Mouse (Mus musculus) heart, postnatal 4 days (tissue): Measurements from ENCODE around the gene Tmem151b. TPM values are rescaled to one million over a fixed set of nuclear protein-coding genes. Genes with fewer than 3 reads are reported as not detected.

Experiments used
- DNase-seq: peaks from one replicate; pipeline ENCODE4 v3.0.0; 2021
- total RNA-seq, 2 experiments: library from RNA; stranded (reverse); gene quantifications; 2 replicates each; pipeline ENCODE4 v1.2.3; 2021

Tmem151b gene
- total RNA-seq, 2 experiments from 2014 or later, result 0.20 to 0.24 TPM

DNA sequence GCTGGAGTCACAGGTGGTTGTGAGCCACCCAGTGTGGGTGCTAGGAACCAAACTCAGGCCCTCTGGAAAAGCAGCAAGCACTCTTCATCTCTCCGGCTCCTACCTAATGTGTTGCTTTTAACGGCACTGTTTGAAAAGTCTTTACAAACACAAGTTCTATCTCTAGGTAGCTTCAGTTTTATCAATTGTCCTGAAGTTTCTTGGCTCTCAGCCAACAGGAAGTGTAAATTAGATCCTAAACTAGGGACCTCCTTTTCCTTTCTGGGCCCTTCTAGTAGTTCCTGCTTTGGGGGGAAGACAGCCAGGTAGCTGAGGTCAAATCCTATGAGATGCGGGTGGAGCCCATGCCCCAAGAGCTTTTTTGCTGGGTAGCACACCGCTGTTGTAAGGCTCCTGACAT lies 38.6 kb downstream of the Tmem151b start:
- DNase-seq, result no peak

DNA sequence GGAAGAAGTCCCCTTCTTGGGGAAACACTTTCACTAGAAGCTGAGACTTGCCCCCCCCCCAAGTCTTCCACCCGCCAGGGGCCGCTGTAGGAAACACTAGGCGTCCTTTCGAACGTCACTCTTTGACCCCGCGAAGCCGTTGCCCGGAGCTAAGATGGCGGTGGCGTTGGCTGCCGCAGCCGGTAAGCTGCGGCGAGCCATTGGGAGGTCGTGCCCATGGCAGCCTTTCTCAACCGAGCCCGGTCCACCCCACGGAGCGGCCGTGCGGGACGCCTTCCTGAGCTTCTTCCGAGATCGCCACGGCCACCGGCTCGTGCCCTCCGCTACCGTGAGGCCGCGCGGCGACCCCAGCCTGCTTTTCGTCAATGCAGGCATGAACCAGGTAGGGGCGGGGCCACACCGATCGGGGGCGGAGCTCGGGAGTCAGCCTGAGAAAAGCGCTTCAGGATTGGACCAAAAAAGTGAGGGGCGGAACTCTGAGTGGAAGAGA lies 42.7 kb downstream of the Tmem151b start, which contains the start of gene Aars2:
TSS of gene Aars2 (plus strand) at position 142 of the 490 bp plus-strand sequence.
- peak; percentile 97 for DNase-seq

DNA sequence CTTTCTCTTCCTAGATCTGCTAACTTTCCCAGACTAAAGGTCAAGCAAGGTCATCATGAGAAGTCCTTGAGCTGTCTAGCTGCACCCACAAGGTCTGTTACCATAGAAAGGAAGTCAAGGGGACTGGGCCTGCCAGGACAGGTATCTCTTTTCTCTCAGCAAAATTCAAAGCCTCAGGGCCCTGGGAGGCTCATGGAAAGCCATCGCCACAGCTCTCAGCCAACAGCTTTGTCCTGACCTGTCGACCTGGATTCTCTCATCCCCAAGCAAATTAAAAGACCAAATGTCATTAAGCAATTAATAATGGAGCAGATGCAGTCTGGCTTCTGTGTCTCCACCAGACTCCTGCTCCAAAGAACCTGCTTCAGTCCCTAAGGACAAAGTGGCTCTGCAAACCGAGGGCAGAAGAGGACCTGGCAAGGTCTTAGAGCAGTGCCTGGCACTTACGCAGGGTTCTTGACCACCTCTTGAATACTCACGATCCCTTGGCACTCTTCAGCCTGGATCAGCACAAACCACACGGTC lies 43.5 kb downstream of the Tmem151b start:
- DNase-seq, result no peak

DNA sequence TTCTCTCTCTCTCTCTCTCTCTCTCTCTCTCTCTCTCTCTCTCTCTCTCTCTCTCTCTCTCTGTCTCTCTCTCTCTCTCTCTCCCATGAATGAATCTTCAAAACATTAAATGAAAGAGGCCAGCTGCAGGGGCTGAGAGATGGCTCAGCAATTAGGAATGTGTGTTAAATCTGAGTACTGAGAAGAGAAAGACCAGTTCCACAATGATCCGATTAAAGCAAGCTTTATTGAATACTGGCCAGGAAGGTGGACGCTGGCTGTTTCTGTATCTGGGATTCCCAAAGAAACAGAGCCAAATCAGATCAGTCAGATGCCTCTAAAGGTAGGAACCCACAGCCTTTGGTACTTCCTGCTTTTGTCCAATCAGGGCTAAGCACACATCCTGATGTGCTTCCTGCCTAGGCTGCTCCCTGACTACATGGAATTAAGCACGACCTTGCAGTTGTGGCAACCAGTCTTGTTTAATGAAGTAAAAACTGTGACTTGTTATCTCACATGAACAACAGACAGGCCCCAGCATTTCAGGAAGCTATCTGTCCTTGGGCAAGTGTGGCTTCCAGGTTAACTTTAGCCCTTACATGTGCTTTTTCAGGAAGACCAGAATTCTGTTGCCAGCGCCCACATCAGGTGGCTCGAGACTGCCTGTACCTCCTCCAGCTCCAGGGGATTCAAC lies 46.0 kb downstream of the Tmem151b start:
- no peak for DNase-seq

DNA sequence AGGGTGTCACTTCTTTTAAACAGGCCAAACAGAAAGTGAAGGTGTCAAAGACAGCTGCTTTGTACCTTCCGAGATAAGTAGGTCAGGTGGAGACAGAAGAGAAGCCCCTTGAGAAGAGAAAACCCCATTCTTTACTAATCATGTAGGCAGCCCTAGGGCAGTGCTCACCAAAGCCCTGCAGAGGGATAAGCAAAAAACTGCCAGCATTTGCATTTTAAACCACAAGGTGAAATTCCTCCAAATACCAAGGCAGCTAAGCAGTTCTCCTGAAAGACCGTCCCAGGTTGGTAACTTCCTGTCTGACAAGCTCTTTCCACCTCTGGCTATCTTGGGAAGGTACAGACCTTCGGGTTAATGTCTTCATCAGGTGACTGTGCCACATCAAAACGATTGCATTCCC lies 47.2 kb downstream of the Tmem151b start:
- no peak for DNase-seq

DNA sequence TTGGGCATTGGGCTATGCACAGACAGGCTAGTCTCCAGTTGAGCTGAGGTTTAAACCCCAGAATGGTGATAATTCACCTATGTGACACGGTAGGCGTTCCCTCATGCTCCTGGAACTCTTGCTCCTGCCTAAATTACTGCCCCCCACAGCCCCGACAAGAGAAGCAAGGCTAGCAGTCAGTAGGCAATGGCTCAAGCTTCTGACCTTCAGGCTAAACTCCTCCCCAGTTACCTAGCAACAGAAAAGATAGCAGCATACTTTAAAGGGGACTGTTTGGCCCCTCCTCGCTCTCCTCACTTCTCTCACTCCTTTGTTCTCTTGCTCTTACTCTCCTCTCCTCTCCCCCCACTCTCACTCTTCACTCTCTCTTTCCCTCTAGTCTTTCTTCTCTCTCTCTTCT lies 48.5 kb downstream of the Tmem151b start:
- DNase-seq, result no peak

DNA sequence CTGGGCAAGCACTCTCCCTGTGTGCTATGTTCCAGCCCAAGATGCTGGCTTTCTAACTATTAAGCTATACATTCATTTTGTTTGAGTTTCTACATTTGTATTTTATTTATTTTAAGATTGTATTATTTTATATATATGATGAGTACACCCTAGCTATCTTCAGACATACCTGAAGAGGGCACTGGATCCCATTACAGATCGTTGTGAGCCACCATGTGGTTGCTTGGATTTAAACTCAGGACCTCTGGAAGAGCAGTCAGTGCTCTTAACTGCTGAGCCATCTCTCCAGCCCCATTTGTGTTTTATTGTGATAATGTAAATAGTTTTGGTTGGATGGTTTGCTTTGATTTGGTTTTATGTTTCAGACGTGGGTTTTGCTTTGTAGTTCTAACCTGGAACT lies 50.0 kb downstream of the Tmem151b start:
- no peak for DNase-seq

DNA sequence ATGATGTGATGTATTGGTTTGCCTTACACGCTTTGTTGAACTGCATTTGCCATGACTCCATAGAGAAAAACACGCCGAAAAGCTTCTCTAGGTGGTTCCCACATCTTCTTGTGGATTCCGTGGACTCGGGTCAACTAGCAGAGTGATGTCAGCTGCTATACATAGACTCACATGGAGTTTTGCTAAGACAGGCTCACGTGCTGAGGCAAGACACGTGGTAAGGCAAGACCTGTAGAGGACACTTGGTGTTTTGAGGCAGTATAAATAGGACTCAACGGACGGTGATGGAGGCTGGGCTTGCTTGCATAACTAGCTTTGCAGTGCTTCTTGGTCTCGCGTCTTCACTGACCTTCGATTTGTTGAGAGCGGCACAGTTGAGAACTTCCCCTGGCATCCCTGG lies 51.1 kb downstream of the Tmem151b start:
- DNase-seq, result no peak

DNA sequence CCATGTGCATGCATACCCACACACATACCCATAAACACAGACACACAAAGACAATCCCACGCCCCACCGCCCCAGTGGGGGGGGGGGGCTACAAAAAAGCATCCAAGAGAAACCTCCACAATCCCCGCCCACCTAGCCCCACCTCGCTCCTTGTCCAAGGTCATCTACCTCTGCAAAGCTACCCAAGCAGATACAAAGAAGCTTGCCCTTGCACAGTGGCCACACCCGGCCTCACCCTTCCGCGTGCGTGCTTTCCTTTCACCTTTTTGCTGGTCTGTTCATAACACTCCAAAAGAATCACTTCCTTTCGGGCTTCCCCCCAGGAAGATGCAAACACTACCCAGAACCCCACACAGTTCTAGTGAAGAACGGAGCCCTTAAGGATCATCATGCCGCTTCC lies 54.1 kb downstream of the Tmem151b start:
- DNase-seq, result no peak

Other genes starting within 250 kb of the Tmem151b start
- gene Cdc5l, start 115.9 kb downstream of the Tmem151b start, total RNA-seq, result 10 to 100 TPM; 52.4 to 54.4 TPM
- gene Spats1, start 74.3 kb downstream of the Tmem151b start, total RNA-seq, result under 1 TPM; 0.71 to 0.92 TPM
- 10 to 100 TPM; 21.5 to 21.9 TPM for gene Aars2, start 42.8 kb downstream of the Tmem151b start, total RNA-seq
- not detected for gene Tcte1, start 26.2 kb downstream of the Tmem151b start, total RNA-seq
- 1 to 10 TPM; 1.5 to 1.9 TPM for gene Nfkbie, start 6.0 kb upstream of the Tmem151b start, total RNA-seq
- gene Slc35b2, start 14.2 kb upstream of the Tmem151b start, total RNA-seq, result 10 to 100 TPM; 37.3 to 39.2 TPM
- gene Hsp90ab1, start 23.6 kb upstream of the Tmem151b start, total RNA-seq, result 1,000 to 10,000 TPM; 1,093 to 1,133 TPM
- gene Slc29a1, start 49.9 kb upstream of the Tmem151b start, total RNA-seq, result 10 to 100 TPM; 77.9 to 96.2 TPM
- not detected for gene Mymx, start 52.4 kb upstream of the Tmem151b start, total RNA-seq
- gene Capn11, start 109.6 kb upstream of the Tmem151b start, total RNA-seq, result 1 to 10 TPM in 1 of 2 experiments, not detected in 1; 1.3 TPM
- gene Mrpl14, start 136.6 kb upstream of the Tmem151b start, total RNA-seq, result 10 to 100 TPM; 89.8 to 90.8 TPM
- gene Tmem63b, start 137.2 kb upstream of the Tmem151b start, total RNA-seq, result 10 to 100 TPM; 74.3 to 77.1 TPM
- gene 1600014C23Rik, start 184.2 kb upstream of the Tmem151b start, total RNA-seq, result under 1 TPM in 1 of 2 experiments, not detected in 1; 0.97 TPM